Mouse (Mus musculus) megakaryocyte progenitor cell, adult 5-6 weeks (primary cell): ENCODE results near the gene Tubb3. TPM values are rescaled to one million over a fixed set of nuclear protein-coding genes. Genes with fewer than 3 reads are reported as not detected.
"Not testable (repeated sequence)": the region's sequence is repeated elsewhere in the genome, so short reads cannot be mapped to it uniquely, and the experiment has no call there.

Experiments
- ATAC-seq: replicated peaks from 2 replicates; pipeline ENCODE4 v1.8.0; 2016; ENCODE audit warnings: mild to moderate bottlenecking, moderate TSS enrichment, inconsistent platforms; ENCODE audit not compliant: poor library complexity
- total RNA-seq, 2 experiments: library from RNA; stranded (forward) in 1 of 2; stranded (reverse) in 1 of 2; fragments of 157-497, 149-512 nt in 1 of 2; fragments of 200-1000 nt in 1 of 2; gene quantifications; 2 replicates each; pipeline versions ENCODE4 v1.2.3 to v1.2.4; 2015 to 2017

The Tubb3 gene
- total RNA-seq, 2 experiments from 2014 or later, result 0.15 TPM; not detected in 1

DNA sequence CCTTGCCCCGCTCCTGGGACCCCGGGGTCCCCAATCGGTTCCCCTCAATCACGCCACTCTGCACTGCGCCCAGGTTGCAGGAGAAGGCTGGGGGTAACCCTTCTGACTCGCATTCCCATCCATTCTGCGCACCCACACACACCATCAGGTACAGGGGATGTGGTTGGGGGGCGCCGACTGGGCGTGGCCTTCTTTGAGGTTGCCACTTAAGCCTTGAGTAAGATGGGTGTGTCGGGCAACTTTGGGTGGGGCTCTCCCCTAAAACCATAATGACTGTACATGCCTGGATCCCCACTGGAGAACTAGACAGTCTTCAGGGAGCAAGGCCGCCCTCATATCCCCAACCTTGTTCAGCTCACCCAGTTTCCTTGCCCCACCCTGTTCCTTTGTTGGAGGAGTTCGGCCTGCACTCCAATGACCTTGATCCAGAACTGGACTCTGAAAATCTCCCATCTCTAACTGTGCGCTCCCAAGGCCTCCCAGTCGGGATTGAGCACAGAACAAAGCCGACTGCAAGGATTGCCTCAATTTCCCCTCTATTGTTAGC is 630 bp downstream of the Tubb3 start:
- no peak for ATAC-seq

DNA sequence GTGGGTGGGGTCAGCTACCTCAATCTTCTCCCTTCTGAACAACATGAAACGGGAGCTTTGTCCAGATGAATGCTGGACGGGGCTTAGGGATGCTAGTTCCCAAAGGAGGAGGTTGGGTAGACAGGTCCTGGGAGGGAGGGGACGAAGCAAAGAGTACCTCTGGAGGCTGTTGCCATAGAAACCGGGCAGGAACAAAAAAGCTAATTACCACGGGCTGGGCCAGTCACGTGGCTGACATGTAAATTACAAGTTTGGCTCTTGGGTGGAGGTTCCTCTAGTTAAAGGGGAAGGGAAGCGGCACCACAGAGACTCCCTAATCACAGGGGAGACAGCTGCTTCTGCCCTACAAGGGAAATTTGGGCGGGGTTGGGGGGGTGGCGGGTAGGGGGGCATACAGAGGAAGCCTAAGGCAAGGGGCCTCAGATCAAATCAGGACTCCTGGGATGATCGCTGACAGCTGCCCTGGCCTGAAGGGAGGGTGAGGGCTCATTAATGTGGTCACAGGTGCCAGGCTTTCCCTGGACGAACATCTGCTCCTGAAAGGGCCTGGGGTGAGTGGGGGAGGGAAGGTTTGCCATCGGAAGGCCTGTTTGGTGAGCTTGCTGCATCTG is 1.4 kb downstream of the Tubb3 start:
- no peak for ATAC-seq

DNA sequence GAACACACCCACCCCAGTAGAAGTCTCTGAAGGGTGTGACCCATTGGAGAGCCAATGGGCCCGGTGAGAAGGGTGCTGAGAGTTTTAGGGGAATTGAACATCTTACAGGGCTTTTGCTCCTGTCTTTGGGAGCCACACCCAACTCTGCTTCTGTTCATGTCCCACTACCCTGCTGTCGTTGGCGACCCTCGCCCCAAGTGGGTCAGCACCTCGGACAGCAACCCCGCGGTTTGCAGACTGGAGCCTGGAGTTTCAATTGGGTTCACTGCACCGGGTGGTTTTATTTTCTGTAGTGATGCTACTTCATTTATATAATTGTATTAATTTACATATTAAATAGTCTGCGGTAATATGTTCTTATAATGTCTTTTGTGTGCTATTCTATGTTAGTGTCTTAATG is 3.0 kb downstream of the Tubb3 start:
- ATAC-seq, result no peak

DNA sequence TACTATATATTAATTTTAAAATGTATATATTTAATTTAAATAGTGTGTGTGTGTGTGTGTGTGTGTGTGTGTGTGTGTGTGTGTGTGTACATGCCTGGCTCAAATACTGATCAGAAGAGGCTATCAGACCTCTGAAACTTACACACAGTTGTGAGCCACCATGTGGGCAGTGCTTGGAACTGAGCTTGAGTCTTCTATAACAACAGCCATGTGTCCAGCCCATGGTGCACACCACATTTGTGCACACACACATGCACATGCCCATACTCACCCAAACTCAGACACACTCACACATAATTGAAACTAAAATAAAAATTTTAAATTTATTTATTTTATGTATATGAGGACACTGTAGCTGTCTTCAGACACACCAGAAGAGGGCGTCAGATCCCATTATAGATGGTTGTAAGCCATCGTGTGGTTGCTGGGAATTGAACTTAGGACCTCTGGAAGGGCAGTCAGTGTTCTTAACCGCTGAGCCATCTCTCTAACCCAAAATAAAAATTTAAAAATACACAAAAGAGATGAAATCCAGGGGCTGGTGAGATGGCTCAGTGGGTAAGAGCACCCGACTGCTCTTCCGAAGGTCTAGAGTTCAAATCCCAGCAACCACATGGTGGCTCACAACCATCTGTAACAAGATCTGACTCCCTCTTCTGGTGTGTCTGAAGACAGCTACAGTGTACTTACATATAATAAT is 3.9 kb downstream of the Tubb3 start:
- ATAC-seq, result not testable (repeated sequence)

DNA sequence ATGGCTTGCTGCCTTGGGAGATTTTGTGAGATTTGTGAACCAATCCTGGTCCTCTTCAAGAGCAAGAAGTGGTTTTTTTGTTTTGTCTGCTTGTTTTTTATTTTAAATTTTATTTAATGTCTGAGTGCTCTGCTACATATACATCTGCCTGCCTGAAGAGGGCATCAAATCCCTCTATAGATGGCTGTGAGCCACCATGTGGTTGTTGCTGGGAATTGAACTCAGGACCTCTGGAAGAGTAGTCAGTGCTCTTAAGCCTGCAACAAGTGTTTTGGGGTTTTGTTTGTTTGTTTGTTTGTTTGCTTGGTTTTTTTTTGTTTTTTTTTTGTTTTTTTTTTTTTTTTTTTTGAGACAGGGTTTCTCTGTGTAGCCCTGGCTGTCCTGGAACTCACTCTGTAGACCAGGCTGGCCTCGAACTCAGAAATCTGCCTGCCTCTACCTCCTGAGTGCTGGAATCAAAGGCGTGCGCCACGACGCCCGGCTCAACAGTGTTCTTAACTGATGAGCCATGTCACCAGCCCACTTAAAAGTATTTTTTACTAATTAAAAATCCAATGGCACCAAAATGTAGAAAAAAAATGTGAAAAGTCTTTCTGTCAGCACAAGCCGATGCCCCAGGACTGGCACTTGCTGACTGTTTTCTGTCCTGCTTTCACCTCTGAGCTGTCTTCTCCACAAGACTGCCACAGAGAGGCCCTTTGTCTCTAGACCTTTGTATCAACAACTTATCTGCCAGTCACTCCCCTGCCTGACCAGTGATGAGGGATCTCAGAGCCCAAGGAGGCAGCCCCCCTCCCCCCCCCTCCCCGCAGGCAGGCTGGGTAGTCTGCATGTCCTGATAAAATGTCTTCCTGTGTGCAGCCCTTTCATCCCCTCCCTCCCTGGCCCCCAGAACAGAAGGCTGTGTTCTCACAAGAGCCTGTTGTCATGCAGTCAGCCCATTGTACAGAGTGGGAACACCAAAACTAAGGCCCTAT is 5.0 kb downstream of the Tubb3 start:
- ATAC-seq, result peak; percentile 69

DNA sequence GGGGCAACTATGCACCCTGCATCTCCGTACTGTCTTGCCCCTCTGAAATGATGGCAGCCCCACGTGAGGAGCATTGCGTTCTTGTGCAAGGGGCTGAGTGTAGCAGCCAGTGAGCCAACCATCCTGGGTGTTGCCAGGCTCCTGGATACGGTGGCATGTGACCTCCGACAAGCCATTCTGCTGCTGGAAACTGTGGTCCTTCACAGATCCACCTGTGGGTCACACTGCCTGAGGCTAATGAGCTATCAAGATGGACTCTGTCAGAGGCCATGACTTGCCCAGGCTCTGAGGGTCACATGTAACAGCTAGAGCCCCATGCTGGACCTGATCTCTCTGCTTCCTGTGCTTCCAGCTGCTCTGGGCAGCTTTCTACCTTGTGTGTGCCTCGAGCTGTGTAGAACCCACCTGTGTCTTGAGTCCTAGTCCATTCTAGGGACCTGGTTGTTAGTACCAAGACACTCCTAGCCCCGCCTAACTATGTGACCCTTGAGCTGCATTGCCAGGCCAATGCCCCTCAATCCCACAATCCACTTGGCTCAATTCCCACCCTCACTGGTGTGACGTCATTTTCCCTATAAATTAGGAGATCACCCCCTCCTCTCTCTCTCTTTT is 5.8 kb downstream of the Tubb3 start:
- peak; percentile 4; the same call in 1 of the 2 replicates for ATAC-seq

DNA sequence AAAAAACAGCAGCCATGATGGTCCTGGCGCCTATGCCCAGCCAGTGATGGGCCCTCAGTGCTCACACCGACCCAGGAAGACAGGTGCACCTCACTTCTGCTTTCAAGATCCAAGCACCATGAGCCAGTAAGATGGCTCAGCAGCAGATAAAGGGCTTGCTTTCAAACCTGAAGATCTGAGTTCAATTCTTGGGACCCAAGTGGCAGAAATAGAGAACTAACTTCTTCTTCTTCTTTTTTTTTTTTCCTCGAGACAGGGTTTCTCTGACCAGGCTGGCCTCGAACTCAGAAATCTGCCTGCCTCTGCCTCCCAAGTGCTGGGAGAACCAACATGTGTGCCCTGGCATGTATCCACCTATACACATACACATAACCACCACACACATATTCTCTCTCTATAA is 8.5 kb downstream of the Tubb3 start:
- ATAC-seq, result no peak

DNA sequence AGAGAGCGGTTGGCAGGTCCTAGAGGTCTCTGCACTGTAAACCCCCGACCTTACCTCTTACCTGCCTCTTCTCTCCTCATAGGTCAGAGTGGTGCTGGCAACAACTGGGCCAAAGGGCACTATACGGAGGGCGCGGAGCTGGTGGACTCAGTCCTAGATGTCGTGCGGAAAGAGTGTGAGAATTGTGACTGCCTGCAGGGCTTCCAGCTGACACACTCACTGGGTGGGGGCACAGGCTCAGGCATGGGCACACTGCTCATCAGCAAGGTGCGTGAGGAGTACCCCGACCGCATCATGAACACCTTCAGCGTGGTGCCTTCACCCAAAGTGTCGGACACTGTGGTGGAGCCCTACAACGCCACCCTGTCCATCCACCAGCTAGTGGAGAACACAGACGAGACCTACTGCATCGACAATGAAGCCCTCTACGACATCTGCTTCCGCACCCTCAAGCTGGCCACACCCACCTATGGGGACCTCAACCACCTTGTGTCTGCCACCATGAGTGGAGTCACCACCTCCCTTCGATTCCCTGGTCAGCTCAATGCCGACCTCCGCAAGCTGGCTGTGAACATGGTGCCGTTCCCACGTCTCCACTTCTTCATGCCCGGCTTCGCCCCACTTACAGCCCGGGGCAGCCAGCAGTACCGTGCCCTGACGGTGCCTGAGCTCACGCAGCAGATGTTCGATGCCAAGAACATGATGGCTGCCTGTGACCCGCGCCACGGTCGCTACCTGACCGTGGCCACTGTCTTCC is 9.5 kb downstream of the Tubb3 start:
- ATAC-seq, result no peak

DNA sequence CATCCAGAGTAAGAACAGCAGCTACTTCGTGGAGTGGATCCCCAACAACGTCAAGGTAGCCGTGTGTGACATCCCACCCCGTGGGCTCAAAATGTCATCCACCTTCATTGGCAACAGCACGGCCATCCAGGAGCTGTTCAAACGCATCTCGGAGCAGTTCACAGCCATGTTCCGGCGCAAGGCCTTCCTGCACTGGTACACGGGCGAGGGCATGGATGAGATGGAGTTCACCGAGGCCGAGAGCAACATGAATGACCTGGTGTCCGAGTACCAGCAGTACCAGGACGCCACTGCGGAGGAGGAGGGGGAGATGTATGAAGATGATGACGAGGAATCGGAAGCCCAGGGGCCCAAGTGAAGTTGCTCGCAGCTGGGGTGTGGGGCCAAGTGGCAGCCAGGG is 10.1 kb downstream of the Tubb3 start:
- no peak for ATAC-seq

DNA sequence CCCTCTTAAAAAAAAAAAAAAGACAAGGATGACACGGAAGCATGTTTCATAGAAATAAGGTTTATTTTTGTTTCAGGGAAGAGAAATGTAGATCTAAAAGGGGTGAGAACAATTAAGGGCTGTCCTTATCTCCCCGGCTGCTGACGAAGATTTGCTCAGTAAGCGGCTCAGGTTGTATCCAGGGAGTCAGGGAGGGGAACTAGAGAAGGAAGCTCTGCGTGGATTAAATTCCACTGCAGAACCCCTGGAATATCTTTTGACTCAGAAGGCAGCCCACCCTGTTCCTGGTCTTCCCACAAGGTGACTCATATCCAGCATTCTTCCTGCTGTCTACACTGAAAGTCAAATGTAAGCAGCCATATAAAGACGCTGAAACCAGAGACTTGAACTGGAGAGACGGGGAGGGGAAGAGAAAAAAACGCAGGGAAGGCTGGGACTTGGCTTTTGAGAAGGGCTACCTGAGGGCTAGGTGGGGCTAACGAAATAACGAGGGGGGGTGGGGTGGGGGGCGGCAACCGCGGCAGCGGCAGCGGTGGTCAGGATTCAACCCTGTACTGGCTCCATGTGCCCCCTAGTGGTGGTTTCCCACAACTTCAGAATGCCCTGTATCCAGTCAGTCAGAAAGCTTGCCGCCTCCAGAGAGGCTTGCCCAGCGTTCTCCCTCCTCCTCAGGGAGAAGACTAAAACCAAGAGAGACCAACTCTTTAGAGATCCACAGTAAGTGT is 11.0 kb downstream of the Tubb3 start:
- ATAC-seq, result peak; percentile 87

DNA sequence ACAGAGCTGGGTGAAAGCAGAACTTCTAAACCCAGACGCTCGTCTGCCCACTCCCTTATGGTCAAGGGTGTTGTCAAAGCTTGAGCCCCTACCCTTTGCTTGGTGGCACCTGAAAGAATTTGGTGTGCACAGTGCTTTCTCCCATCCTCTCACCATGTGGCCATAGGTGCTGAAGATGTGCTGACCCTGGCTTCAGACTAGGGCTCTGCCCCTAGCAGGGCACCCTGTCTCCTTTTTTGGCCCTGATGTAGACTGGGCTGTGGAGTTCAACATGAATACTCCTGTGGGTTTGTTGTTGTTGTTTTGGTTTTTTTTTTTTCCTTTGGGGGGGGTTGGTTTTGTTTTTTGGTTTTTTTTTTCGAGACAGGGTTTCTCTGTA is 11.5 kb downstream of the Tubb3 start:
- no peak for ATAC-seq

DNA sequence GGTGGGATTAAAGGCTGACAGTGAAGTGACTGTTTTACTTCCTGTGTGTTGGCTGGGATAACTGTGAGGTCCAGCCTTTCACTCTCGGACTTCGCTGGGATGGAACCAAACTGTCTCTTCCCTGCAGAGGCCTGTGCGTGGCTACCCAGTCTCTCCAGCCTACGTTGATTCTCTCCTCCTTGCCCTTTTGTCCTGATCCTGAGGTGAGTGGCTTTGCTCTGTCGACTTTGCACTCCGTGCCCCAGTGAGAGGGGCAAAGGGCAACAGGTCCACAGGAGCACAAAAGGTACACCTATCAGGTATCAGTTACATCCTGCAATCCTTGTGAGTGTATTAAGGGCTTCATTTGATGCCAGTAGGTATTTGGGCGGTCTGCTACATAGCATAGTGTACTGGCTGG is 12.2 kb downstream of the Tubb3 start, which contains the start of gene Def8:
Gene Def8 (plus strand): TSS at position 87 of the 400 bp plus-strand sequence.
- ATAC-seq, result no peak

DNA sequence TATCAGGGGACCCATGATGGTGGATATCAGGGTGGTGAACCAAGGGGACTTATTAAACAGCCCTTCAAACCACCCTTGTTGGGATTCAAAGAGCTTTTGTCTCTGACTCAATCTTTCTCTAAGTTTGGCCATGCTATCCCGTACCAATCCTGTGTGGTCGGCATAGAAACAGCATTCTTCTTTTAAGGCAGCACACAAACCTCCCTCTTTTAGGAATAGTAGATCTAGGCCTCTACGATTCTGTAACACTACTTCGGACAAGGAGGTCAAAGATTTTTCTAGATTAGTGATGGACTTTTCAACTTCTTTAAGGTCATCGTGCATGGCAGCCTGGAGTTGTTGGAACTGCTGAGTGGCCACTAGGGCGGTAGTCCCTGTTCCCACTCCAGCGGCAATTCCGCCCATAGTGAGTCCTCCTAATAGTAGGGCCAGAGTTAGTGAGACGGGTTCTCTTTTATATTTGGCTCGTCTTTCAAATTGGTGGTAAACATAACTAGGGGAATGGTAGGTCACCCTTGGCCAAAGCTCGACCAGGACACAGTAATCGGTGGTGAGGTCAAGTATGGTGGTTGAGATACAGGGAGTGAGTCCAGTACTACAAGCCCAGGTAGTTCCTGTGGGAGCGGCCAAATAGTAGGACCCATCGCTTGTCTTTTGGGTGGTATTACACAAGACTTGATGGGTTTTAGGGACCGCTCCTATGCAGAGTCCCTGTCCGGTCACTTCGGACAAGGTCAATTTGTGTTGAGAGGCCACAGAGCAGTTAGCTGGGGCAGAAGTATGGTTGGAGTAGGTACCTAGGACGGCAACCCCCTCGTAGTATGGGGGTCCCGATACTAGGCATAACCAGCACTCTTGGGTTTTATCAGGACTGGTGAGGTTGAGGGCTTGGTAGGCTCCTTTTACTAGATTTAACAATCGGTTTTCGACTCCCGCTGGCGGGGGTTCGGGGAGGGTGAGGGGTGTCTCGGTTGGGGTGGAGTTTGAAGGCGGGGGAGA is 15.6 kb downstream of the Tubb3 start:
- ATAC-seq, result no peak

DNA sequence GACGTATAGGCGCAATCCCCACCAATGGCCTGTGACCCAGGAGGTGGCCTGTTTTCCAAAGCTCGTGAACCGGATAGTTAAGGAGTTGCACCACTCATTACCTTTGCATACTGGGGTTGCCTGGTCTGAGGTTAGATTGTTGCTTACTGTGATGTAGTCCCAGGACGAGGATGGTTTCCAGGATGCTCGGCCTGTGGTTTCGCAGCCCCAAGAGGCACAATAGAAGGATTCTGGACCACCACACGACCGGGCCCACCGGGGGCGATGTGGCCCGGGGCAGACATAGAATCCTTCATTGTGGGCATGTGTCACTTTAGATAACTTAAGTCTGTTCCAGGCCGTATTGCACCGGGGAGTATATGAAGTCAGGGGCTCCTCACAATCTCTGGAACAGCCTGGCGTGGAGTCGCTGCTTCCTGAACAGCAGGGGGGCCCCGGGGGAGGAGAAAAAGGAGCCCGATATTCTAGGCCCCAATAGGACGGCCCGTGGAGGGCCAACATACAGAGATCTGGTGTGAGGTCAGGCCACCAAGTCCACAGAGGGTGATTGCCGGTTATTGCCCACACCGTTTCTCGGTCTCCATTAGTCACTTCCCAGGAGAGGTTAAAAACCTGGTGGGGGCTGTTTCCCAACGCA is 16.5 kb downstream of the Tubb3 start:
- no peak for ATAC-seq

DNA sequence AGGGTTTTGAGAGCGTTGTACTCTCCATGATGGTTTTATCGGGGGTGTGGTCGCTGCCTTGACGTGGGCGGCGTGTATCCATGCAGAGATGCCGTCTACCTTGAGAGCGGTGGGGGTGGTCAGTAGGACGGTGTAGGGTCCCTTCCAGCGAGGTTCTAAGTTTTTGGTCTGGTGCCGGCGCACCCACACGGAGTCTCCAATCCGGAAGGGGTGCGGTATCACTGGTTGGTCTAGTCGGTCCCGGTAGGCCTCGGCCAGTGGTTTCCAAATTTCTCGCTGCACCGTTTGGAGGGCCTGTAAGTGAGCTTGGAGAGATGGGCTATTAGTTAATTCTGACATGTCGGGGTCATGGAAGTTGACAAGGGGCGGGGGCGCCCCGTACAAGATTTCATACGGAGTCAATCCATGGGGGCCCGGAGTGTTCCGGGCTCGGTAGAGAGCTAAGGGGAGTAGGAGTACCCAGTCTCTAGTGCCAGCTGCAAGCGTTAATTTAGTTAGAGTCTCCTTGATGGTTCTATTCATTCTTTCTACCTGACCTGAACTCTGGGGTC is 17.2 kb downstream of the Tubb3 start:
- no peak for ATAC-seq

DNA sequence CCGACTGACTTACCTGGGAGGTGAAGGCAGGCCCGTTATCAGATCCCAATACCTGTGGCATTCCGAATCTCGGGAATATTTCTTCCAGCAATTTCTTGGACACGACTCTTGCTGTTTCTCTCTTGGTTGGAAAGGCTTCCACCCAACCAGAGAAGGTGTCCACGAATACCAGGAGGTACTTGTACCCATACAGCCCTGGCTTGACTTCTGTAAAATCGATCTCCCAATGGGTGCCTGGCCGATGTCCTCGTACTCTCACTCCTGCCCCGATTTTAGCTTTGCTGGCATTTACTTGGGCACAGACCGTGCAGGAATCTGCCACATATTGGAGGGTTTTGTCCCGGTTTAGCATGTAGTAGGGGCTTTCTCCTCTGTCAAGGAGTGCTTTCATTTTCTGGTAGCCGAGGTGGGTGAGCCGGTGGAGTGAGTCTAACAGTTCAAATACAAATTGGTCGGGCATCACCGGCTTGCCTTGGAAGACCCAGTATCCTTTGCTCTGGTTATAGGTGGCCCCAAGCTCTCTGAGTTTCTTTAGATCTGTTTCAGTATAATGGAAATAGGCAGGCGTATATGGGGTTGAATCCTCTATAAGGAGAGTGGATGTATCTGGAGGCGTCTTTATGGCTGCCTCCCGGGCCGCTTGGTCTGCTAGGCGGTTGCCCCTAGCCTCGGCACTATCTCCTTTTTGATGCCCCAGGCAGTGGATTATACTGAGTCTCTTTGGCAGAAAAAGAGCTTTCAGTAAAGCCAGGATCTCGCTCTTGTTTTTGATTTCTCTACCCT is 17.9 kb downstream of the Tubb3 start:
- ATAC-seq, result no peak

DNA sequence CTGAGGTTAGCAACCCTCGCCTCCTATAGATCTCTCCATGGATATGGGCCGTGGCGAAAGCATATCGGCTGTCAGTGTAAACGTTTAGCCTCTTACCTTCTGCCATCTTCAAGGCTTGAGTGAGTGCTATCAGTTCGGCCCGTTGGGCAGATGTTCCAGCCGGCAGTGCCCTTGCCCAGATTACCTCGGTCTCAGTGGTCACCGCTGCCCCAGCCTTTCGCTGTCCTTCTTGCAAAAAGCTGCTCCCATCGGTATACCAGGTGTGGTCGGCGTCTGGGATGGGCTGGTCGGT is 18.4 kb downstream of the Tubb3 start:
- ATAC-seq, result not testable (repeated sequence)
